Mouse (Mus musculus) embryo, embryonic 10.5 days (tissue): ENCODE data around the gene Gsto2.

Source experiments
- DNase-seq: peaks from one replicate; pipeline ENCODE4 v3.0.0-alpha.2; 2015; ENCODE audit warnings: low spot score

Gene Gsto2

DNA sequence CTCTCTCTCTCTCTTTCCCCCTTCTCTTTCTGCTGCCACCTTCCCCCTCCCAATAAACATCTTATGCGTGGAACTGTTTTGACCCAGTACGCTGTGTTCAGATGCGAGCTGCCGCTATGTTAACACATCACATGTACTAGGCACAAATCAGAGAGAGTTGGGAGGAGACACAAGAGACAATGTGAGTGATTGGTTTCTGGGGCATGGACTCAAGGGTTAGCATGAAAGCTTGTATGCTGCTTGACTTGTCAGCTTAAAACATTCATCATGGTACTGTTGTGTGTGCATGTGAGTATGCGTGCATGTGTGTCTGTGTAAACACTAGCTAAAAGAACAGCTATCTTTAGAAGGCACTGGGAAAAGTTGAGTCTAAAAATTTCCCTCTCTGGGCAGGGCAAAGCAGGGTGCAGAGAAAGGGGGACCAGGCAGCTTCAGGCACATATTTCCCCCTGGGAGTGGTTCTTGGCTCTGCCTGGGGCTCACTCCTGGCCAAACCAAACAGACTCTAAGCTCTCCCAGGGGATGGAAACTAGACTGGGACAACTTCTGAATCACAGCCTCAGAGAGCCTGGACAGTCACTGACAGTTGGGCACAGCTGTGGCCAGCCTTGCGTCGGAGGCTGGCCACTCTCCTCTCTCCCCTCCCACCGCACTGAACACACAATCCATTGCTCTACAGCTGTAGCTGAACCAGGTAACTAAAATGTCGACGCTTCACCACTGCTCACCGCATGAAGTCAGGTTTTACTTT lies 26.4 kb downstream of the Gsto2 start:
- no peak for DNase-seq

DNA sequence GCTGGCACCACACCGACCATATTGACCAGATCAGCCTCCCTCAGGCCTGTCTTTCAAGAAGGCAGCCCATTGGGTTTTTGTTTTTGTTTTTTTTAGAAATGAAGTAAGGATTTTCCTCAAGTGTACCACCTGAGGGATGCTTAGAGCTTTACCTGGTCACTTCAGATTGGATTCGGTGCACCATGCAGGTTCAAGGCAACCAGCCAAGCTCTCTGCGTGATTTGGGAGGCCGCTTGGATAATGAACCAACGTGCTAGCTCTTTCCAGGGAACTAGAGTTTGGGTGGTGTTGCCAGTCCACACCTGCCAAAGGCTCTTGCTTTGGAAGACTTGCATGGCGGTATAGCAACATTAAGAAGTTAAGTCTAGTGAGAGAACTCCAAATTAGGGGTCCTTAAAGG lies 27.8 kb downstream of the Gsto2 start:
- no peak for DNase-seq

DNA sequence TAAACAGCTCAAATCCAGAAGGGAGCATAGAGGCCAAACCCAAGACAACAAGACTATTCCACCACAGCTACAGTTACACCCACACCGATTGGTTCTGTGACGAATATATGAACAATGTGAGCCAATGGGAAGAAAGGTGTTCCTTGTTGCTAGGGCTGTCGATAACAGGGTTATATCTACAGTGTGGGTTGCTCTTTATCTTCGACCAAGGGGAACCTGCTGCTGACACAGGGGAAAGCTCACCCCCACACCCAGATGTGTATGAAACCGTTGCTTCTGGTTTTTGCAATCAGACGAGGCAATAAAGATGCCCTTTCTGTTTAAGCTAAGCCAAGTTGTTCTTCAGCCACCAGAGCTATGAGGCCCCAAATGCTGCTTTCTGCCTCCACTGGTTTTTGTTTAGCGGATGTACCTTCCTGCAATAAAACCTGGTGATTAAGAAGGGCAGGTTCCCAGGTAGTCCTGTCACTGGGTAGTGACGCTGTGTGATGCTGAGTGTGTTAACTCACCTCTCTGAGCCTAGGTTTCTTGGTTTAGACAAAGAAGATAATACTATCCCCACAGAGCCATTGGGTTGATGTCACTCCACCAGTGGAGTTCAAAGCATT lies 33.2 kb downstream of the Gsto2 start:
- no peak for DNase-seq

DNA sequence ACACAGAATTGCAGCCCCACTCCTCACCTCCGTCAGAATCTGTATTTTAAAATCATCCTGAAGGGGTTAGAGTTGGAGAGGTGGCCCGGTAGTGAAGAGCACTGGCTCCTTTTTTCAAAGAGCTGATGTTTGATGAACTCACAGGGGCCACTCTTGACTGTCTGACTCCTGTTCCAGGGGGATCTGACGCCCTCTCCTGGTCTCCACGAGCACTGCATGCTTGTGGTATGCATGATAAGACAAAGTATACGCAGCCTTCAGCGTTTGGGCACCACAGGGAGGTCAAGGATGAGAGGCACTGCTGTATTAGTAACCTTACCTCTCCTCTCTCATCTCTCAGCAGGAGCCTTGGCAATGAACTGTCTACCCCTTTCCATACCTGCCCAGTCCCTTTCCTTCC lies 34.7 kb downstream of the Gsto2 start:
- DNase-seq = no peak

DNA sequence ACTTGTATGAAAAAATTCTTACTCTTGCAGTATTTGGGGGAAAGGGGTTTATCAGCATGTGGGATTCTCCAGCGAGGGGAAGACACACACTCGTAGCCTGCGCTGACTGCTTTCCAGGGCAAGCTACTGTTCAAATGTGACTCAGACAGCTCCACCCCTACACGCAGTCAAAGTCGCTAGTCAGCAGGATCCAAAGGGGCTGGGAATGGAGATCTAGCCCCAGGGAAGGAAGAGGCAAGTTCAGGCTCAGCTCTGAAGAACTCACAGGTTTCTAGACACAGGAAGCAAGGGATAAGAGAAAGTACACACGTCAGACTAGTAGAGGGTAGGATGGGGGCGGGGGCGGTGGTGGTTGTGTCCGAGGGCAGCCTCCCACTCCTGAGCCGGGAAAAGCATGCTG lies 35.2 kb downstream of the Gsto2 start:
- no peak for DNase-seq

DNA sequence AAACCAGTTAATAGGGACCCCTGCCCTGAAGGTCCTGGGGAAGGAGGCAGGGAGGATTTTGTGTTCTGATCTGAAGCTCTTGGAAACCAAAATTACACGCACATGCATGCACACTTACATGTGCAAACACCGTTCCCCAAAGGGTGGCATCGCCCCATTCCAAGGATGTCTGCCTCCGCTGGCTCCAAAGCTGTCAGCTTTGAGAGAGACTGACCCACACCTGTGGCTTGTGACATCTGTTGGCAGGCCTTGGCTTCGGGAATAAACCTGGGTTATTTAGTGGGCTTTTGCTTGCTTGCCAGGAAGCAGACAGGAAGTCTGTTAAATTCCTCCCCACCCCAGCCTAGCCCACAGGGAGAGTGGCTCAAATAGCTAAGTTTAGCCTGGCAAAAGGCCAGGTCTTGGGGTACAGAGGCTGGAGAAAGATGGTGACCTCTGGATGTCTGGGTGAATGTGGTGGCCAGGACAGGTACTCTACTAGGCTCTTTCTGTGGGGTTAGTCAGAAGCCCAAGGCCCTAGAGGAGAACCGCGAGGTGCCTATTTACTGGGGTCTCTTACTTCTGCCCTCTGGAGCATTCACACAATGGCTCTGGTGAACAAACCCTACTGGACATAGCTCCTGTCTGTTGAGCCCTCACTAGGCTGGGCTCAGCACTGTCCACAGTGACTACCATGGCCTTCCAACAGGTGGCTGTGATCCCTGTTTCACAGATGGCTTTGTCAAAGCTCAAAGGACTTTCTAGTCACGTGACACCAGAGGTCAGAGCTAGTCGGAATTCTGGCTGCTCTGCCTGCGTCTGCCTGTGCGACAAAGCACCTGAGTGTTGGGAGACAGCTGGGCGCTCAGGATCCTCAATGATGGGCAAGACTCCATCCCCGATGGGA lies 37.2 kb downstream of the Gsto2 start:
- peak; percentile 18 for DNase-seq

DNA sequence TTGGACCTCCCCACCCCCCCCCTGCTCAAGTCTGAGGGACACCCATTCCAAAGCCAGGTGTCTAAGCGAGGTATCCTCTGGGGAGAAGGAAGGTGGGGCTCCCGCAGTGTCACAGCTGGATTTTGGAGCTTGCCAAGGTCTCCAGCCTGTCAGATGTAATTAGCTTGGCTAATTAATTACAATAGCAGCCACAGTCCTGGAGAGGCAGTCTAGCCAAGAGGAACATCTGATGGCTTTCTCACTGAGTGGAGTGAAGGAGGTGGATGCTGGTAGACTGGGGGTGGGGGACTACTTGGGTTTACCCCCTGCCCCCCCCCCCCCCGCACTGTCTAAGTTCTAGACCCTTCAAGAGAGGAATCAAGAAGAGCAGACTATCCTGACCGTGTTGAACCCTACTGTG lies 38.3 kb downstream of the Gsto2 start:
- DNase-seq = no peak

DNA sequence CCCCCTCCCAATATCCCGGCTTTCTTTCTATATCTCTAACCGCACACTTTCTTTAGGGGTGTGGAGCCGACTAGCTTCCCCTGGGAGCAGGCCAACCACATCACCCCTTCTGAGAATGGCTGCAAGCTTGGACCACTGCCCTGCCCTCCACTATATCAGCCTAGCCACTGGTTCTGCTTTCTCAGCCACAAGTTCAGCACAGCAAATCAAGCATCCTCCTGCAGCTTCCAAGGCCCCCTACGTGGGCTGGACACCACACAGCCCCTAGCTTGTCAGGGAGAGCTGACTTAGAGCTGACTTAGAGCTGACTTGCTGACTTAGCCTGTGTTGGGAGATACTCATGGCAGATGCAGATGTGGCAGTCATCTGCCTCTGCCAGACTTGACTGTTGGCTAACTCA lies 39.7 kb downstream of the Gsto2 start:
- no peak for DNase-seq

DNA sequence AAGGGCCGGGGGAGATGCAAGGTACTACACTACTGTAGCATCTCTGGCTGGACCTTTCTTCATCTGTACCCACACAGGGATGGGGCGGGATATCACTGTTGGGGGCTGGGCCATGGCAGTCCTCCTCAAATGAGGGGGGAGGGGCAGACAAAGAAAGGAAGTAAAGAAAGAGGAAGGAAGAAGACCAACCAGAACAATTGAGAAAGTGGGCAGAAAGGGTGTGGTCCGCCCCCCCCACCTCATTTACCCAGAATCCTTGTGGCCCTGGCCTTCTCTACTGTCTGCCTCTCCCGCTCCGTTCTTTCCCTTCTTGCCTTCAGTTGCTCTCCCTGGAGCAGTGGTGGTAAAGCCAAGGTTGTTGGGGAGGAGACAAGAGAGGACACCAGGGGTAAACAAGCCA lies 40.3 kb downstream of the Gsto2 start:
- no peak for DNase-seq

DNA sequence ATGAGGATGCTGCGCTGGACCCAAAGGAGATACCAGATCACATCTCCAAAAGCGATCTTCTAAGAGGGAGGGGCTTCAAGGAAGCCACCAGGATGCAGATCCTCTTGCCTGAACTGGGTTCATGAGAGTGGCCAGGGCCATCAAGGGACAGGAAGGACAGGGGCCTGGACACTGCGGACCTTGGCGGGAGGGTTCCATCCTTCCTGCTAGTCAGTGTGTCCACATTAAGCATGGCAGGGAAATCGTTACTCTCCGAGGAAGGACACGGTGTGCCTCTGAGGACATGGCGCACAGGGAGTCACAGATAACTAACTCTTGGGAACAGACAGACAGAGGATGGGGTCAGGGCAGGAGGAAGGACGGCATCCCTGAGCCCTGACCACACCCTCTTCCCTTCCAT lies 42.3 kb downstream of the Gsto2 start:
- no peak for DNase-seq

DNA sequence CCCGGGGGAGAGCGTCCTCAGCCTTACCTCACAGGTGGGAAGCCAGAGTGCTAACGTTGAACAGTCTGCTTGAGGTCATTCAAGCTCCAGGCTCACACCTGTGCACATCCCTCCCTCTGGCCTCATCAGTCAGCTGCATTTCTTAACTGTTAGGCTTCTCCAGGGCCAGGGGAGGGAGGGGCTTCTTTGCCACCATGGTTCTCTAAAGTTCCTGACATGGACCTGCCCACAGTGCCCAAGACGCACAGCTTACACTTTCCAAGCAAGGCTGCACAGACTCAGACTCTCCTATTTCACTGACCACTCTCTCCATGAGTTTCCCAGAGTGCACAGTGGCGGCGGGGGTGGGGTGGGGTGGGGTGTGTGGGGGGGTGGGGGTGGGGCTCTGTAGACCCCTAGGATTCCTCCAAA lies 43.6 kb downstream of the Gsto2 start:
- DNase-seq = peak; percentile 40

DNA sequence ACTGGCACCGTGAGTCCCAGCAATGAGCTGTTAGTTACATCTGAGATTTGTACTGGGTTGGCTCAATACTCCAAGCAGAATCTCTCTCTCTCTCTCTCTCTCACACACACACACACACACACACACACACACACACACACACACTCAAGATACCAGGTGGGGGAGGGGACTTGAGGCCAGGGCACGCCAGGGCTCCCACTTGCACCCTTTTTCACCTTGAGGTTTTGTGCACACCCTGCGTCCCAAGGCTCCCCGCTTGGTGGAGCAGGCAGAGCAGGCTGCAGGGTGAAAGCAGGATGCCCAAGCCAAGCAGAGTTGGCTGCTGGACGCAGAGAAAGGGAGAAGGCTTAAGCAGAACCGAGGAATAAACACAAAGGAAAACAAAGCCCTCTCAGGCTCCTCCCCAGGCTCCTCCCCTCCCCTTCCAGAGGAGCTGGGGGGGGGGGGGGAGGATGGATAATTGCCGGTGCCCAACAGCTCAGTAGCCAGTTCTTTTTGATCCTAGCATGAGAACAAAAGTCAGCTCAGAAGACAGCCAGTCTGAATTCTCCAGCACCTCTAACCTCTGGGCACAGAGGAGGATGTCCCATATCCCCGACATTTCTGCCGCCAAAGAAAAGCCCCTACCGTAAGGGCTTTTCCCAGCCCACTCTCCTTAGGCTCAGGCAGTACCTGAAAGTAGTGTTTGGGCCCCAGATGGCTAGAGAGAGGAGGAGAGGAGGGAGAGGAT lies 44.2 kb downstream of the Gsto2 start:
- DNase-seq = peak; percentile 74

DNA sequence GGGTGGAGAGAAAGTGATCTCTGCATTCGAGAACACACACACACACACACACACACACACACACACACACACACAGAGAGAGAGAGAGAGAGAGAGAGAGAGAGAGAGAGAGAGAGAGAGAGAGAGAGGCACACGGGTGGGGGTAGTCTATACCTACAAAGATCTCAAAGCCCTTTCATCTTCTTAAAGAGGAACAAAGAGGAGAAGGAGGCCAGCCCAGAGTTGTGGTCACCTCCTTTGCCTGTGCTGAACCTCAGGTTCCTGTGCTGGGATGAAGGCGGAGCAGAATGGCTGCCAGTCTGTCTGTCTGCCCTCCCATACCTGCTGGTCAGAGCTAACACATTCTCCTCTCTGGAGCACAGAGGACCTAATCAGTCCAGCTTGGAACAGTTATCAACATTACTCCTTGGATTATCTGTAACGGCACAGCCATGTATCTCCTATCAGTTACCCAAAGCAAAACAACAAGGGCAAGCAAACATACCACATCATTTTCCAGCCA lies 44.8 kb downstream of the Gsto2 start:
- no peak for DNase-seq

DNA sequence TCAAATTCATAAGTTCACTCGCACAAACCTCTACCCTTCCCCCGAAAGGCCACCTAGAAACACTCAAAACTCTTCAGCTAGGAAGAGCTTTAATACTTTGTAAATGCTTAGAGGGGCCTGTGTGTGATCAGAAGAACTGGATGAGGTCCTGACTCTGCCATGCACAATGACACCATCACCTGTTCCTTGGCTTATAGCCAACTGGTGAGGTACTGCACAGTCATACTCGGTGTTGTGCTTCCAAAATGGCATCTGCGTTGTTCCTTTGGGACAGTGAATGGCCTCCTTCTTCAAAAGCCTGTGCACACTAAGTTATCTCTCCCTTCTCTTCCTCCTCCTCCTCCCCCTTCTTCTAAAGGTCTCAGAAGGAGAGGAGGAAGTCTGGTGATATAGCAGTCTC lies 45.4 kb downstream of the Gsto2 start:
- no peak for DNase-seq

DNA sequence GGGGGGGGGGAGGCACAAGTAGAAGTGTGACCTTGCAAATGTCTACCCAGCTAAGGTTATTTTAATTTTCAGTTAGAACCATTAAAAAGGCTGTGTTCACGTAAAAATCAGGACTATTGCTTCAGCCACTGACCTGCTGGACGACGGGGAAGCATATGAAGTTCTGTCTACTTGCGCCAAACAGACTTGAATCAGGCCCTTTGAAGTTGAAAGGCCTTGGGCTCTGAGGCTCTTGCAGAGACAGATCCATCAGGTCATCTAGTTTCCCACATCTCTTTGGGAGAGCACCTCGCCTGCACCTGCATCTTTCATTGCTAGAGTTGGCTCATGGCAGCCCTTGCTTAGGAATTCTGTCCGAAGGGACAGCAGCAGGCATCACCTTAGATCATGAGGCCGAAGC lies 48.0 kb downstream of the Gsto2 start:
- no peak for DNase-seq

DNA sequence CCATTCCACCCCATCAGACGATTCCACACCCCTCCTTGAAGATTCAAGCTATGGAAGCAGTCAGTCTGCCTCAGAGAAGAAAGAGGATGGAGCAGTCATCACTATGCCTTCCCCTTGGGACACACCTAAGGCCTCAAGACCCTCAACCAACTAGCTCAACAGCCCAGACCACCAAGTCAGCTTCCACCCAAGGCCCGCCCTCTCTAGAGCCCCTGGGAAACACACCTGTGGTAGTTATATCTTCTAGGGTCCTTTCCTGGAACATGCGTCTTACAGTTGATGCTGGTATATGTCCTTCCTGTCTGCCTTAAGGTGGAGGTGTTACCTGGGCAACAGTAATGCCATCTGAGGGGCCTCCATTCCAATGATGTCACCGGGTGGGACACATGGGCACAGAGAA lies 48.9 kb downstream of the Gsto2 start:
- no peak for DNase-seq

DNA sequence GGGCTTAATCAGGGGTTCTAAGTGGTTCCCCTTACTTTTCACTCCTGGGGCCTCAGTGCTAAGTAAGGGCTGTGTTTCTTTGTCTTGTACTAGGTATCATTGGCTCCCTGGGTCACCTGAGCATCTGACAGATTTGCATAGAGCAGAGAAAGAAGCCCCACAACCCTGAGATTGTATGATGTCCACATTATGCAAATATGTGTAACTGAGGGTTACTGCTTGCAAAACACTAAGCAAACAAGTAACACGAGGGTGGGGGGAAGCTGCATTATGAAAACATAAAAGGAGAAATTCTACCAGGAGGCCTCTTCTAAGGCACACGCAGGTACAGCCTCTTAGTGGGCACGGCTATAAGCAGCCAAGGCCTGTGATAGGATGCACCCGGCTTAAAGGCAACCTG lies 49.9 kb downstream of the Gsto2 start:
- no peak for DNase-seq

DNA sequence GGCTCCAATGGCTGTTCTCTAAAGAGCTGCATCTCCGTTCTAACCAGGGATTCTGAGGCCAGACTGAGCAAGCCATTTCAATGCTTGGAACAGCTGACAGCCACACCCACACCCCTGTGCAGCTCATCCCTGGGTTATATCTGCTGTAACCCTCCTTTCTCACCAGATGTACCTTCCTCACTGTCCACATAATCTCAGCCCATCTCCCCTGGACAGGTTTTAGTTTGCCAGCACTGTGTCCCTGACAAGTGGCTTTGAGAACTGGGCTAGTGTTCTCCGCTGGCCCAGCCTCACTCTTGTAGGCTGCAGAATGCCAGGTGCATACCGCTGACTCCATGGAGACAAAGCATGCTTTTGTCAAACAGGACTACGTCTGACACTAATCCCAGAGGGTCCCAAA lies 52.1 kb downstream of the Gsto2 start:
- peak; percentile 40 for DNase-seq

DNA sequence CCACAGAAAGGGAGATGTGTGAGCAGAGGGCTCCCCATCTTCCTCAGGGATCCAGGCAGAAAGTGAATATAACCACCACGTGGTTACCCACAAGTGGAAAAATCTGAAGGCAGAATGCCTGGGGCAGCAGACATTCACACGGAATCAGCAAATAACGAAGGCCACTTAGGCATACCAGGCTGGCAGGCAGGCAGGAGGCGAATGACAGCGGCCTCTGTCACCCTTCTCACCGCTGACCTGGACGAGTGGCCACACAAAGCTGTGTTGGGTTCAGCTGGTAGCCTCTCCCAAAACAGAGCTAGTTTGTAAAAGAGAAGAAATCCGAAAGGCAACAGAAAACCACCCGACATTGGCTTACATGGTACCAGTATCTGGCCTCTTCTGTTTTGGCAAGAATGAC lies 52.7 kb downstream of the Gsto2 start:
- peak; percentile 16 for DNase-seq

DNA sequence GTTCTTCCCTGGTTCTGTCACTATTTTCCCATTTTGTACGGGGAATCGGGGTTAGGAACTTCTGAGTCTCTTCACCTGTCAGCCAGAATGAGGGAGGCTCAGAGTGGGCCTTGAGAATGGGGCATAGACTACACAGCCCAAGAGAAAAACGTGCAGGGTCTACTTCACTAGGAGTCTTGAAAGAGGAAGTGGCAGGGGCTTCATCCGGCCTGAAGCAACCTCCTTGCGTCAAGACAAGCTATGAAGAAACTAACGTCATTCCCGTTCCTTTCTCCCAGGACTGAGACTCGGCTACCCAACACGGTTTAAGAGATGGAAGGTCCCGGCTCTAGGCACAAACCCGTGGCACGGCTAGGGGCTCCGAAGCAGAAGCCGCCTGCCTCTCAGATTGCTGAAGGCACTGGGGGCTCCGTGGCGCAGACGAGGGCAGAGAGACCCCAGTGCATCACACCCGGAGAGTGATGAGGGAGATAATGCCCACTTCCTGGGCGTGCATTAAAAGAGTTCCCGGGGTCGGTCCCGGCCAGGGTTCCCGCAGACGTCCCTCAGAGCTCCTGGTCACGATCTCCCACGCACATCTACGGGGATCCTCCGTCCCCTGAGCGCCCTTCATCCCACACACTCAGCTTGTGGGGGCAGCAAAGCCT lies 53.2 kb downstream of the Gsto2 start:
- DNase-seq = peak; percentile 63

DNA sequence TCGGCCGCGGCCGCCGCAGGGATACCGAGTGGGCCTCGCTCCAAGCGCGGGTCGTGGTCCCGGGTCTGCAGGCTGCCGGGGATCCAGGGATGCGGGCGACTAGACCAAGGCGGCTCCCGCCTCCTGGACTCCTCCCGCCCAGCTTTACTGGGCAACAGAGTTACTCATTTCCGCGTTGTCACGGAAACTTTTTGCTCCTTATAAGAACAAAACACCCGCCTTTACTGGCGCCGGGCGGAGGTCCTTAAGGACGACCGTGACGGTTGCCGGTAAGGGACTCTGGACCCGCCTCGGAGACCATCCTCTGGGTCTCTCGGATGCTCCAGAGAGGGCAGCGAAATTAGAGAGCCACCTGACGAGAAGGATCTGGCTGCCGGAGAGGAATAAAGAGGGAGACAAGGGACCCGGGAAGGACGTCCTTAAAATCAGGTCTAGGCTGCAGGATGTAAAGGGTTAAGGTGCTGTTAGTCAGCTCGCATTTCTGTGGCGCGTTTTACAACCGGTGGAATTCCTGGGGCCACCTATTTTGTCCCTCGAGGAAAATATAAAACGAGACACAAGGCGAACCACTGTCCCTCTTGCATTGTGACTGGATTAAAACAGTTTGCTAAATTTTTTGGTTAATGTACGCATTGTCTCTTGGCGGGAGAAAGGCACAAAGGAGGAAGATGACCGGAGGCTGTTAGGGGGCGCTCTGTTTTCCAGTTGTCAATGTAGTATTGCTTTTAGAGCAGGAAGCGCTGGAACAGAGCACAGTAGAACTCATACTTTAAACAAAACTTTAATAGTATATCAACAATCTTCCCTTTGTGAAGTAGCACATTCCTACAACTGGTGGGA lies 54.0 kb downstream of the Gsto2 start, which contains the start of the genes Cfap43 and Itprip:
Cfap43 (minus strand) TSS at position 162 of the 840 bp plus-strand sequence.
Itprip (minus strand) TSS at position 174 of the 840 bp plus-strand sequence.
- DNase-seq = peak; percentile 92
